Mouse (Mus musculus): ENCODE data around the gene Wfdc5. TPM values are rescaled to one million over a fixed set of nuclear protein-coding genes. Genes with fewer than 3 reads are reported as not detected.
"Not testable (repeated sequence)": the region's sequence is repeated elsewhere in the genome, so short reads cannot be mapped to it uniquely, and the experiment has no call there.

Gene Wfdc5
- polyA plus RNA-seq (2015; fragmentation: Nextera tagmentation; extraction: Ambion mirVana) = not detected in 2 replicates

GRCm38 (mm10) chr2:164182692-164183255 lies at the start of gene Wfdc5:
Wfdc5 (minus strand) TSS chr2:164182742.
- Histone ChIP-seq H3K36me3 (no peaks in the 10 kb centered on the region), H3K9ac (no peak within 1 kb of the TSS), H3K9me3 (no peaks in the 10 kb centered on the region), H3K4me2 (no peak within 1 kb of the TSS), H3K27ac (no peak within 1 kb of the TSS), H3K27me3 (0 out of 2 replicates have a peak, but pooled peaks cover 6% of the 10 kb centered on the region), H3K4me1 (peaks cover 14% of the 10 kb centered on the region), H3K4me3 (no peak within 1 kb of the TSS)
- ATAC-seq (ENCODE audit: insufficient number of reproducible peaks, insufficient read depth, low FRiP score, low TSS enrichment, low read depth) = no peak
- WGBS = 65% methylated on average over 7 of the region's 7 CpGs

- Histone ChIP-seq H3K27ac (no peak overlapping the region), H3K27me3 (no peaks in the 10 kb centered on the region), H3K4me1 (no peaks in the 10 kb centered on the region), H3K36me3 (no peaks in the 10 kb centered on the region), H3K9ac (no peak overlapping the region), H3K4me2 (no peak overlapping the region), H3K9me3 (no peaks in the 10 kb centered on the region), H3K4me3 (no peak overlapping the region)
- ATAC-seq (ENCODE audit: insufficient number of reproducible peaks, insufficient read depth, low FRiP score, low TSS enrichment, low read depth) = no peak
- WGBS = 86% methylated on average over 8 of the region's 8 CpGs
Observed at GRCm38 (mm10) chr2:164228361-164229070, 46.0 kb upstream of the Wfdc5 start.

GRCm38 (mm10) chr2:164221522-164221921 lies 39.0 kb upstream of the Wfdc5 start, which contains the start of gene Wfdc15b:
Wfdc15b (minus strand) TSS chr2:164221660.
- Histone ChIP-seq H3K4me3 (no peak within 1 kb of the TSS), H3K4me2 (no peak within 1 kb of the TSS), H3K9me3 (no peaks in the 10 kb centered on the region), H3K4me1 (no peaks in the 10 kb centered on the region), H3K9ac (no peak within 1 kb of the TSS), H3K27ac (no peak within 1 kb of the TSS), H3K36me3 (no peaks in the 10 kb centered on the region), H3K27me3 (no peaks in the 10 kb centered on the region)
- no peak for ATAC-seq (ENCODE audit: insufficient number of reproducible peaks, insufficient read depth, low FRiP score, low TSS enrichment, low read depth)
- 76% methylated on average over 11 of the region's 11 CpGs for WGBS

GRCm38 (mm10) chr2:164219295-164219694 lies 36.8 kb upstream of the Wfdc5 start:
- Histone ChIP-seq H3K4me1 (no peaks in the 10 kb centered on the region), H3K36me3 (no peaks in the 10 kb centered on the region), H3K9me3 (no peaks in the 10 kb centered on the region), H3K27ac (no peak overlapping the region), H3K4me3 (no peak overlapping the region), H3K27me3 (no peaks in the 10 kb centered on the region), H3K9ac (no peak overlapping the region), H3K4me2 (no peak overlapping the region)
- WGBS = 89% methylated on average over 9 of the region's 9 CpGs
- no peak for ATAC-seq (ENCODE audit: insufficient number of reproducible peaks, insufficient read depth, low FRiP score, low TSS enrichment, low read depth)

GRCm38 (mm10) chr2:164212711-164213110 lies 30.2 kb upstream of the Wfdc5 start:
- Histone ChIP-seq H3K4me3 (no peak overlapping the region), H3K36me3 (no peaks in the 10 kb centered on the region), H3K27ac (no peak overlapping the region), H3K4me1 (no peaks in the 10 kb centered on the region), H3K4me2 (no peak overlapping the region), H3K9me3 (peaks cover 2% of the 10 kb centered on the region; the same call in 1 of the 2 replicates), H3K9ac (no peak overlapping the region), H3K27me3 (no peaks in the 10 kb centered on the region)
- no peak for ATAC-seq (ENCODE audit: insufficient number of reproducible peaks, insufficient read depth, low FRiP score, low TSS enrichment, low read depth)
- WGBS = 89% methylated on average over 5 of the region's 5 CpGs

- Histone ChIP-seq H3K36me3 (no peaks in the 10 kb centered on the region), H3K27ac (no peak overlapping the region), H3K9me3 (peaks cover 2% of the 10 kb centered on the region; the same call in 1 of the 2 replicates), H3K9ac (no peak overlapping the region), H3K27me3 (no peaks in the 10 kb centered on the region), H3K4me1 (no peaks in the 10 kb centered on the region), H3K4me2 (no peak overlapping the region), H3K4me3 (no peak overlapping the region)
- 86% methylated on average over 4 of the region's 4 CpGs for WGBS
- ATAC-seq (ENCODE audit: insufficient number of reproducible peaks, insufficient read depth, low FRiP score, low TSS enrichment, low read depth) = no peak
Observed at GRCm38 (mm10) chr2:164210892-164211291, 28.4 kb upstream of the Wfdc5 start.

- H3K36me3 ChIP-seq = no peaks in the 10 kb centered on the region
- 78% methylated on average over 4 of the region's 4 CpGs for WGBS
- ATAC-seq (ENCODE audit: insufficient number of reproducible peaks, insufficient read depth, low FRiP score, low TSS enrichment, low read depth) = no peak
- H3K4me1 ChIP-seq = no peaks in the 10 kb centered on the region
- H3K9me3 ChIP-seq = peaks cover 2% of the 10 kb centered on the region; the same call in 1 of the 2 replicates
- H3K27ac ChIP-seq = no peak overlapping the region
- no peak overlapping the region for H3K9ac ChIP-seq
- no peaks in the 10 kb centered on the region for H3K27me3 ChIP-seq
- H3K4me3 ChIP-seq = no peak overlapping the region
- no peak overlapping the region for H3K4me2 ChIP-seq
Observed at GRCm38 (mm10) chr2:164206676-164207075, 24.1 kb upstream of the Wfdc5 start.

GRCm38 (mm10) chr2:164206011-164206410 lies 23.5 kb upstream of the Wfdc5 start:
- not testable (repeated sequence) for H3K27me3 ChIP-seq; H3K9ac ChIP-seq; H3K4me1 ChIP-seq; H3K4me2 ChIP-seq; H3K4me3 ChIP-seq; H3K27ac ChIP-seq; ATAC-seq (ENCODE audit: insufficient number of reproducible peaks, insufficient read depth, low FRiP score, low TSS enrichment, low read depth); H3K36me3 ChIP-seq; H3K9me3 ChIP-seq
- 90% methylated on average over 10 of the region's 10 CpGs for WGBS

GRCm38 (mm10) chr2:164199626-164200327 lies 17.2 kb upstream of the Wfdc5 start, which contains the start of gene Wfdc15a:
Wfdc15a (minus strand) TSS chr2:164200130.
- H3K27me3 ChIP-seq = no peaks in the 10 kb centered on the region
- no peaks in the 10 kb centered on the region for H3K4me1 ChIP-seq
- 73% methylated on average over 20 of the region's 20 CpGs for WGBS
- H3K4me2 ChIP-seq = no peak within 1 kb of the TSS
- H3K36me3 ChIP-seq = no peaks in the 10 kb centered on the region
- no peak for ATAC-seq (ENCODE audit: insufficient number of reproducible peaks, insufficient read depth, low FRiP score, low TSS enrichment, low read depth)
- no peak within 1 kb of the TSS for H3K4me3 ChIP-seq
- H3K9me3 ChIP-seq = no peaks in the 10 kb centered on the region
- H3K9ac ChIP-seq = no peak within 1 kb of the TSS
- no peak within 1 kb of the TSS for H3K27ac ChIP-seq

GRCm38 (mm10) chr2:164196700-164196990 lies 14.1 kb upstream of the Wfdc5 start:
- no peak for ATAC-seq (ENCODE audit: insufficient number of reproducible peaks, insufficient read depth, low FRiP score, low TSS enrichment, low read depth)
- H3K27me3 ChIP-seq = no peaks in the 10 kb centered on the region
- no peak overlapping the region for H3K27ac ChIP-seq
- H3K4me1 ChIP-seq = no peaks in the 10 kb centered on the region
- no peaks in the 10 kb centered on the region for H3K36me3 ChIP-seq
- H3K9me3 ChIP-seq = no peaks in the 10 kb centered on the region
- 78% methylated on average over 5 of the region's 5 CpGs for WGBS
- no peak overlapping the region for H3K4me3 ChIP-seq
- H3K9ac ChIP-seq = no peak overlapping the region
- H3K4me2 ChIP-seq = no peak overlapping the region

- no peaks in the 10 kb centered on the region for H3K9me3 ChIP-seq
Observed at GRCm38 (mm10) chr2:164195971-164196699, 13.6 kb upstream of the Wfdc5 start.

More at GRCm38 (mm10) chr2:164195971-164196699, 13.6 kb upstream of the Wfdc5 start:
- Histone ChIP-seq H3K36me3 (no peaks in the 10 kb centered on the region), H3K27me3 (no peaks in the 10 kb centered on the region), H3K4me1 (no peaks in the 10 kb centered on the region), H3K27ac (no peak overlapping the region), H3K9ac (no peak overlapping the region), H3K4me2 (no peak overlapping the region), H3K4me3 (no peak overlapping the region)
- no peak for ATAC-seq (ENCODE audit: insufficient number of reproducible peaks, insufficient read depth, low FRiP score, low TSS enrichment, low read depth)
- WGBS = 84% methylated on average over 5 of the region's 5 CpGs

All from embryonic facial prominence, embryonic 13.5 days (tissue).